Mouse (Mus musculus): ENCODE results near the gene Sox6.

Sox6 gene

DNA sequence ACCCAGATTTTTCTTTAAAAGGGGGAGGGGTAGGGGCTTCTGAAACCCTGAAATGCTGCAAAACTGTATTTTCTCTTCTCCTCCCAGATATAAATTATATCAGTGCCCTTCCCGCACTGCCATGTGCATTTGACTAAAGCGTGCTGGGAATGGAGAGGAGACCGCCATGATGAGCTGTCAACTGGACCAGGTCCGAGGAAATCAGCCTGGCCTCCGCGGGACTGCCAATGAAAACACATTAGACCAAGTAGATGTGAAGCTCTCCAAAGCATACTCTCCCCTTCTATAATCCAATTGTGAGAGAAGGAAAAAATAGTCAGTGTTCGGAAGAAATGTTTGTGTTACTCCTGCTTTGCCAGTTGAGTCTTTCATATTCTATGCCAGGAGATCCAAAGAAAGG is 284.4 kb downstream of the Sox6 start:
- in situ Hi-C loops (cut with MboI, MseI) = no loop called here

DNA sequence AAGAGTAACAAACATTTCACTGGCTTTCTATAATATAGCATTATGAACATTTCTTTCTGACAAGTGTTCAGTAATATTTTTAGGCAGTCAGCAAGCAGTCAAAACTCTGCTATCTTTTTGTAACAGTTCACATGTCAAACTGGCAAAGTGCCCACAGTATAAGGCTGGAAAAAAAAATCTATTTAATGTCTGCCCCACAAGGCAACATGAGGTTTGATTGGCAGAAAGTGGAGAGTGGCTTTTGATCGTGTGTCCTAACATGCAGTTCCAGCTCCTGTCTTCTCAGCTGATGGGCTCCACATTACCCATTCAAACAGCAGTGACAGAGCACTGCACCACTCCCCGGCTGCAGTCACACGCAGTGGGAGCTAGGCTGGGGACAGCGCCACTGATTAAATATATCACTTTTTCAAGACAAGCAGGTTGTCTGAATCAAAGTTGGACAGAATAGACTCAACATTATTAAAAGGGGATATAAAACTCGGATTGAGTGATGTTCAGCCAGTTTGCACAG is 286.4 kb downstream of the Sox6 start:
- in situ Hi-C loops (cut with MboI, MseI) = no loop called here

DNA sequence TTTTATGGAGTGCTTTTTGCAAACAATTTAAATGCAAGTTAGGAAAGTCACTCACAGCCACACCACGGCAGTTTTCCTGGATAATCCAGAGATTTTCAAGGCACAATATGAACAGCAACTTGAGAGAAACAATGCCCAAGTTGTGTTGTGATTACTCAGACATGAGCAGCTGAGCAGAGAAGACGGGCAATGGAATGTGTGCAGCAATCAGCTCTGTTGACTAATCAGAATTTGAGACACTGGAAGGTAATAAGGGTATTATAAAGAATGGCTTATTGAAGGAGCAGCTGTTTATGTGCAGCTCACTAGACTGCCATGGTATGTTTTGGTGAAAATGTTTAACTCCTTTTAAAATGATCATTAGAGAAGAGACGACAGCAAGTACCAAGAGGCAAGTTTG is 287.5 kb downstream of the Sox6 start:
- in situ Hi-C loops (cut with MboI, MseI) = no loop called here

DNA sequence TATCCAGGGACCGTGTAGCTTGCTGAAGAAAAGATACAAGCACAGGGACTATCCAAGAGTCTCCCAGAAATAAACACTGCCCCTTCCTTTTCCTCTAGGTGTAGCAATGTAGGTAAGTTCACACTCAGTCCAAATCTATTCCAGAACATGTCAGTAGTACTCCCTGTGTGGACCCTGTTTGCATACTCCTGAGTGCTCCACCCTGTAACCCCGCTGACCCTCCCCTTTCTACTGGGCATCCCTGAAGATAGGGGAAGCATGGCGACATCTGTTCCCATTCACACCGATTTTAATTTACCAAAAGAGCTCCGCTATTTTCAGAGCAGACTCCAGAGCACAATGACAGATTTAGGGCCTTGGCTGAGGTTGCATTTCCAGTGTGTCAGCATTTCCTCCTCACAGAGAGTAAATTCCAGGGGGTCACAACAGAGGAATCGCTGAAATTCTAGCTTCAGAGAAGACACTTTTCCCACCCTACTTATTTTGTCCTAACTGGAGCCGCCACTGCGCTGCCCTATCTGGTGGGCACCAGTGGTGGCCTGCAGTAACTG is 288.2 kb downstream of the Sox6 start:
- in situ Hi-C loops (cut with MboI, MseI) = no loop called here

DNA sequence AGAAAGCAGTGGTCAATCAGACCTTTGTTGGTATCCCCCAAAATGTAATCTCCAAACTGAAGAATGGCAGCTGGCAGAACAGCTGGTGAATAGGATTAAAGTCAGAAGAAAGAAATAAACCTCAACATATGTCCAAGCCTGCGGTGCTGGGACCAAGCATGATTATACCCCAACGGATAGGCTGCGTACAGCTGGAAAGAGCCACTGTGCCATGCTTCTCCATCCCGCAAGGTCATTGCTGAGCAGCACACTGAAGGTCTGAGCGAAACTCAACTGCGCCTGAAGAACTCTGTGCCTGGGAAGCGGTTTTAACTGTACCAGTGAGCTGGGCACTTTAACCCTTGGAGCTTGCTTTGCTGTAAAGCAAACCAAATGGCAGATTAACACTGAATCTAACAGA is 291.1 kb downstream of the Sox6 start:
- in situ Hi-C loops (cut with MboI, MseI) = no loop called here

DNA sequence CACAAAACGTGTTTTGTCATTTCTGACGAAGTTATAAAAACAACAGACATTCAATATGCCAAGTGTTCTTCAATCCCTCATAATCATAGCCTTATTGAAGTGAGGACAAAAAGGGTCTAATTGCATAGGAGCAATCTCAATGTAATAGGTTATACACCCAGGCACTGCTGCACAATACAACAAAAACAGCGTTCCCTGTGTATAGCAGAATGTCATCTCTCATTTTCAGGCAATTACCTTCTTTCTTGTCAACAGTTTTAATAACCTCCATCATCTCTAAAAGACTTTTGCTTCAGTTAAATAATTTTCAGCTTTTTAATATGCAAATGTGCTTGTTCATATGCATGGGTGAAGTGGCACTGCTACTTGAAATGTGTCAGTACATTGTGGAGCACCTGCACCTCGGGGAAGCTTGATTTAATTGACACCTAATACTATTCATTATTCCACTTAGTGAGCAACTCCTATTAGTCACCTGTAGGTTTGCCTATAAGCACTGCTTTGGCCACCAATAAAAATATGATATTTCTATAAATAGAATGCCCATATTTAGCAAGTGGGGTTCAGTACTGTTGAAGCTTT is 292.8 kb downstream of the Sox6 start:
- in situ Hi-C loops (cut with MboI, MseI) = no loop called here

- in situ Hi-C loops (cut with MboI, MseI) = no loop called here
Measured at GRCm38 (mm10) chr7:115734137-115734536, 304.5 kb downstream of the Sox6 start.

- in situ Hi-C loops (cut with MboI, MseI) = no loop called here
Measured at GRCm38 (mm10) chr7:115732824-115733223, 305.8 kb downstream of the Sox6 start.

DNA sequence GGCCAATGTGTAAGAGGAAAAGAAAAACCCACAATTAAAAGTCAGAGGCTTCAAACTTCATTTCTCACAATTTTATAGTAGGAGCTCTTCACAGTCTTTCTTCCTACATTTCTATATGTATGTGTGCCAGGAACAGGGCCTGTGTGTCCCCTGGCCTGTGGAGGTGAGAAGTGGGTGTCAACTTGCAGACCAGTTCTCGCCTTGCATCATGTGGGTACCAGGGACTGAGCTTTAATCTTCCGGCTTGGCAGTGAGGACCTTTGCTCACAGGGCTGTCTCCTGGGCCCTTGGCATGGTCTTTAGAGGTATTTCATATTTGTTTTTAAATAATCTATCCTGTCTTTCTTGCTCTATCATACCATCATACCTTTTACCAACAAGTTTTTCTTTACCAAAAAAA is 311.8 kb downstream of the Sox6 start:
- in situ Hi-C loops (cut with MboI, MseI) = no loop called here

DNA sequence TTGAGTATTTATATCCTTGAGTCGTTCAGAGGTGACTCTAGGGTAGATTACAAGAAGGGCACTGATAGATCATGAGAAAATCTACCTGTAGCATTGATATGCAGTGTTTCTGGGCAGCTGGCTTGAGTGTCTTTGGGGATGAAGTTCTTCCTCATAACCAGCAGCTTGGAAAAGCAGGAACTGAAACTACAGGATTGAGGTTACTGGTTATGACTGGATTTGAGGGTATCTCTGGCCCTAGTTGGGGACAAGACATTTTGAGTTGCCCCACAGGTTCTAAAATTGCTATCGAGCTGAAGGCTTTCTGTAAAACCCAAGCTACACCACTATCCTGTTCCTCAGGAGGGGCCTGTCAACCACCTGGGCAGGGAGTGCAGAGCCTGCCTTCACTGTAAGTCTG is 314.2 kb downstream of the Sox6 start:
- in situ Hi-C loops (cut with MboI, MseI) = no loop called here

DNA sequence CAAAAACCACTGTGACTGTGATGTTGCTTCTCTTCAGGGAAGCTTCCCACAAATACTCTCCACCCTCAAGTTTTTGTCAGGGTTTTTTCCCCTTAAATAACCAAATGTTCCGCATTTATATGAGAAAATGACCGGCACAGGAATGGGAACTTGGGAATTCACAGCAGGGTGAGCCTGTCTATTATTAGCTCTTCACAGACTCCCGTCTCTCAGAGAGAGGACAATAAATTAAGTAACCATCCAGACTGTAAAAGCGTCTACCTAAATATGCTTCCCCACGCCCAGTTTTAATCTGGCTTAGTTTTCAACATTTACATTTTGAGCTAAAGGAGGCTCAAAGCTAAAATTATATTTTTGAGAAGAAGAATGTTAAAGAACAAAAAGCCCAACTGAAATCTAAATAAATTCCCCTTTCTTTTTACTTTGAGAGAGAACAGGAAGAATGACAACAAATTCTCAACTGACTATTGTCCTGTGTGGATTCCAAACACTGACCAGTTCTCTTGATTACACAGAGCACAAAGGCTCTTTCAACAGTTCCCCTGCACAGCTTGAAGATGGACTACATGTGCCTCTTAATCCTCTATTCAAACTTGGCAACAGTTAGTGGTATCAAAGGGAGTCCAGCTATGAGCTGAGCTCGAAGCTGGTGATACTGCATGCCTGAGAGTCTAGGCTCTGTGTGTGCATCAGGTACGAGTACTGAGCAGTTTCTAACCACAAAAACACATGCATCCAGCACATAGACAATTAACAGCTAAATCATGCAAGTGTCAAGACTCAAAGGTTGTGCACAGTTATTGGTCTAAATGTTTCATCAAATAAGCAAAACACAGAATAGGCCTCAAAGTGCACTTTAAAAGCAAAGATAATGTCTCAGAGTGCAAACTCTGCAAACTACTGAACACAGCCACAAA is 316.7 kb downstream of the Sox6 start:
- in situ Hi-C loops (cut with MboI, MseI) = no loop called here

GRCm38 (mm10) chr7:115719791-115720190 is 318.8 kb downstream of the Sox6 start:
- in situ Hi-C loops (cut with MboI, MseI) = no loop called here

DNA sequence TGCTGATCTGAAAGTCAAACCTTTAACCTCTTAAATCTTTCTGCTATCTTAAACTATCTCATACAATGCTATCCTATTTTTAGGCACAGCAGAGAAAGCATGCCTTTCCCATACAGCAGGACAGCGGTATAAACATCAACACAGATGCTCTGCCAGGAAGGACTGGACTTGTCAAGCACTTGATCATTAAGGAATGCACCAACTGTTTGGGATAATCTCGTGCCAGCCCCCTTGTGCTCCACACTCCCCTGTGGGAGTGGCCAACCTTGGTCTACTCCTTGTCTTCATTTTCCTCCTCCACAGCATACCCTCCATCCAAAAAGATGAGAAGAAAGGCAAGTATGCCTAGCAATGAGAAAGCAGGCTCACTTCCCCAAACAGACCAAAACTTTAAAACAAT is 332.5 kb downstream of the Sox6 start:
- in situ Hi-C loops (cut with MboI, MseI) = no loop called here

GRCm38 (mm10) chr7:115698105-115698504 is 340.5 kb downstream of the Sox6 start:
- in situ Hi-C loops (cut with MboI, MseI) = no loop called here

DNA sequence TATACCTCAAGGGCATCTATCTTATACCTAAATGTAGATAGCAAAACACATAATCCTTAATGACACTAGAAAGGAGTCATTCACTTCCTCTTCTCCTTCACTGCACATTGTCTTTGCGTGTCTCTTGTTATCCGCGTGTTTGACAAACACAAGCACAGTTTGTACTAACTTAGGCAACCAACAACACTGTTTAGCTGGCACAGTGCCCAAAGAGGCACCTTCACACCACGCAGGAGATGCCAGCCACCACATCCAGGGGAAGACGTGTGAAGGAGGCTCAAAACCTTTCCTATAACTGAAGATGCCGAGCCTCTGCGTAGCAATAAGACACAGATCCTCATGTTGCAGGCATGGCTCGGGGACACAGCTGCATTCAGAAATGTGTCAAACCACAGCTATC is 345.4 kb downstream of the Sox6 start:
- in situ Hi-C loops (cut with MboI, MseI) = no loop called here

DNA sequence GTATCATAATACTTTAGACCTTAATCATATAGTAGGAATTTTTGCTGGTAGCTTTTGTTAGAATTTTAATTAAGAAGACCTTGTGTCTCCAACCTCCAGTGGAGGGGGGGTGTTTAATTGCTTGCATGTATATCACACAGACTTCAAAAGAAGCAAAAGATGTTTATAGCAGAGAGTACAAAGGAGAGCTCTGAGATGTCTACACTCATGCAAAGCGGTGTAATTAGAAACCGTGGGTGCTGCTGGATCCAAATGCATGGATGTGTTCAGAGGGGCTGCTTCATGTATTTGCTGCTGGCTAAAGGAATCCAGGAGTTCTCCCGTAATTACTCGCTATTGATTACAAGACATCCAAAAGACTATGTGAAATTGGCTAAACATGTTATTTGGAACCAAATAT is 347.5 kb downstream of the Sox6 start:
- in situ Hi-C loops (cut with MboI, MseI) = no loop called here

- in situ Hi-C loops (cut with MboI, MseI) = loop anchor here (10.0 kb wide), 1 partner anchor 1018 kb away; no protein-coding TSS in a partner anchor
Measured at GRCm38 (mm10) chr7:115686687-115687086, 351.9 kb downstream of the Sox6 start.

DNA sequence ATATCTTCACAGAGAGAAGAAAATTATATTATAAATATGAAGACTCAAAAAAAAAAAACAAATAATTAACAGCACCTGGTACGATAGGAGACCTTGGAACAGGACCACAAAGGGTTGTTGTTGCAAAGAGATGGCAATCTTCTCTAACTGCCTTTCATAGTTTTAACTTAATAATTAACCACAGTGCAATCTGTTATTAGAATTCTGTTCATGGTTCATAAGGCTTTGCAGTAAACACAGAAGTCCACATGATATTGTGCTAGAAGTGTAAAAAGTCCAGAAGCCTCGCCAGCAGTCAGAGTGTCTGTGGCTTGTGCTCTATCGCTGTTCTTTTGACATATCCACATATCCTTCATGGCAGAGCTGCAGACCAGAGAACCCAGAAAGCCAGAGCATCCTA is 354.5 kb downstream of the Sox6 start:
- in situ Hi-C loops (cut with MboI, MseI) = loop anchor here (10.0 kb wide), 1 partner anchor 1021 kb away; no protein-coding TSS in a partner anchor

DNA sequence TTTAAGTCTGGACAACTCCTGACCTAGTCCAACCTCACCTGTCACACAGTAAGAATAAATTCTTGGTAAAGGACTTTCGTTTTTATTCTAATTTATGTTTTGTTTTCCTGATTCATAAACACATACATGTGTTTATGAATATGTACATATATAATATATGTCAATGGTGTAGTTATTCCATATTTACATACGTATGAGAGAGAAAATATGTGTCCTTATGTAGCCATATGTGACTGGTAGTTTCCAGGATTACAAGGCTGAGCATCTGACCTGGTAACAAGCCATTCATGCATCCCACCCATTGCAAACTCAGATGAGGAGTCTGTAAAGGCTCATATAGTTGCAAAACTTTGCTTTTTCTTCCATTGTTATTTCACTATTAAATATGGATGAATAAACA is 366.8 kb downstream of the Sox6 start:
- in situ Hi-C loops (cut with MboI, MseI) = no loop called here

- in situ Hi-C loops (cut with MboI, MseI) = no loop called here
Measured at GRCm38 (mm10) chr7:115671272-115671671, 367.3 kb downstream of the Sox6 start.

DNA sequence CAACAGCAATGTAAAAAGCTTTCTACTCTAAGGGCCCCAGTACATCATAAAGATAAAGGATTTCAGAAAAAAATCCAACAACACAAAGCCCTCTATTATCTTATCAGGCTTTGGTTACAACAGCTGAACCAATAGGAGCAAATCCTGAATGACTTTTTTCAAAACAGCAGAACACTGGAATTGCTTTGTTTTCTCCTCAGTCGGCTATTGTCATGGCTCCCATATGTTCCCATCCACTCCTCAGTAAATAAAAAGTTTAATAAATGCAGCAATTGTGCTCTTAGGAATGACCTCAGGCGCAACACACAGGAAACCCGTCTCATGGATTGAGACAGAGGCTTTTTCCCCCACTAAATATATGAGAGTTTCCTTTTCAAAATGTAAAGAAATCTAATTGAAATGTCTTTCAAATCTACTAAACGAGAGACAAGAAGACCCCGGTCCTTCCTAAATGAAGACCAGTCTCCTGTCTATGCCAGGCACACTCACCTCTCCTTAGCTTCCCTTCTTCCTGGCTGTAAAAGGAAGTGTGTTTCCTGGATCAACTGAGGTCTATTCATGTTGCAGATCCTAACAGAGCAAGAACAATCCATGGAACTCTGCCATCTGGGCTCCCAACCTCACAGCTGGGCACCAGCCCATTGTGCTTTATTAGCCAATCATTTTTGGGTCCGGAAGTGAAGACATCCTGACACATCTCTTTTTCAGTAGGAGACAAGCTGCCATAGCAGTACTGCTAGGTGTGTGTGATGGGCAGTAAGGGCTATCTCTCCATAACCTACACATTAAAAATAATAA is 369.2 kb downstream of the Sox6 start:
- in situ Hi-C loops (cut with MboI, MseI) = no loop called here
